Mouse (Mus musculus) embryonic fibroblast, embryonic 13.5 days (primary cell): Measurements from ENCODE around the gene Tcirg1. TPM values are rescaled to one million over a fixed set of nuclear protein-coding genes. Genes with fewer than 3 reads are reported as not detected.

Source experiments
- H3K27ac ChIP-seq: 2 replicates; pipeline ENCODE4 v1.5.1; 2012; ENCODE audit warnings: low read length, control low read depth, inconsistent platforms; ENCODE audit not compliant: insufficient read depth
- H3K4me1 ChIP-seq: 2 replicates; pipeline ENCODE4 v1.6.1; 2011; ENCODE audit warnings: low read length; ENCODE audit not compliant: control insufficient read depth, insufficient read depth
- H3K4me3 ChIP-seq: 2 replicates; pipeline ENCODE4 v1.5.1; 2011; ENCODE audit warnings: mild to moderate bottlenecking, control low read depth, low read length; ENCODE audit not compliant: insufficient read depth
- CTCF ChIP-seq: IDR thresholded peaks from 2 replicates; pipeline ENCODE4 v1.5.1; 2011; ENCODE audit warnings: mild to moderate bottlenecking, control low read depth, low read length, moderate library complexity, borderline replicate concordance; ENCODE audit not compliant: insufficient read depth
- POLR2A ChIP-seq: IDR thresholded peaks from 2 replicates; pipeline ENCODE4 v1.6.1; 2011; ENCODE audit warnings: low read depth, mild to moderate bottlenecking, control low read depth, low read length, moderate library complexity
- polyA plus RNA-seq: library from polyadenylated mRNA; stranded (reverse); fragments of >200 nt; gene quantifications from 2 replicates; pipeline ENCODE4 v1.2.4, GENCODE M21; 2011; ENCODE audit warnings: low read depth; ENCODE audit not compliant: missing spikeins, insufficient read length

Tcirg1 gene
- polyA plus RNA-seq, 1 experiment, result 56.8 TPM

GRCm38 (mm10) chr19:3902966-3903365 is 4.0 kb downstream of the Tcirg1 start:
- TF ChIP-seq CTCF (no peak), POLR2A (no peak)

DNA sequence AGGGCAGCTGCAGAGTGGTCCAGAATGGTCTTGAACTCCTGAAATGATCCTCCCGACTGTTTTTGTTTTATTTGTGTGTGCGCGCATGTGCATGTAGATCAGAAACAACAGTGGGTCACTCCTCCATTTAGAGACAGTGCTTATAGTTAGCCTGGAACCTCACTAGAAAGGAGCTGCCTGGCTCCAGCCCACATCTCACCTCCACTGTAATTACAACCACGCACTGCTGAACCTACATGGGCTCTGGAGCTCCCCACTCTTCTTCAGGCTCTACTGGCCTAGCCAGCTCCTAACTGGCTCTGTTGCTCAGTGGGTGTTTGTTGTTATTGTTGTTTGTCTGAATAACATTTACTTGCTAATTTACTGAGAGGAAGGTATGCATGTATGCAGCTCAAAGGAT is 7.3 kb downstream of the Tcirg1 start:
- TF ChIP-seq CTCF, result no peak
- no peak for TF ChIP-seq POLR2A
- no peak overlapping the region for H3K27ac ChIP-seq
- H3K4me1 ChIP-seq, result no peaks in the 10 kb centered on the region
- H3K4me3 ChIP-seq, result no peak overlapping the region

More at GRCm38 (mm10) chr19:3902966-3903365, 4.0 kb downstream of the Tcirg1 start:
- Histone ChIP-seq H3K4me1 (no peaks in the 10 kb centered on the region), H3K4me3 (no peak overlapping the region), H3K27ac (no peak overlapping the region)

- no peak overlapping the region for H3K4me3 ChIP-seq
- no peak overlapping the region for H3K27ac ChIP-seq
- no peaks in the 10 kb centered on the region for H3K4me1 ChIP-seq
- no peak for TF ChIP-seq POLR2A
Measured at GRCm38 (mm10) chr19:3898952-3899351, 8.0 kb downstream of the Tcirg1 start.

- Histone ChIP-seq H3K4me1 (no peaks in the 10 kb centered on the region), H3K27ac (no peak overlapping the region), H3K4me3 (no peak overlapping the region)
- TF ChIP-seq CTCF (no peak), POLR2A (no peak)
Measured at GRCm38 (mm10) chr19:3897557-3897956, 9.4 kb downstream of the Tcirg1 start.

DNA sequence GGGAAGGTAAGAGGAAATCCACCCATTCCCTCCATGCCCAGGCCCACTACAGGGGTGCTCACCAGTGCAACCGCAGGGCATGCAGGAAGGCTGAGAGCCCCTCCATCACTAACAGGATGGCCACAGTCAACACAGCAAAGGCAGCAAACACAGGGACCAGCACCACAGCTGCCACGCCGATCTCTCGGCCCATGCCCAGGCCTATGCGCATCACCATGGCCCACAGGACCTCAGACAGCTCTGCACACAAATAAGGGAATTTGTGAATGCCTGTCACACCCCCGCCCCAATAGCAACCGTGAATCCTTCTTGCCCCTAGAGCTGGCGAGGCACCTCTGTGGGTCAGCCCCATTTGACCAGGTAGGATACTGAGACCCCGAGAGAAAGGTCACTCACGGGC is 10.7 kb downstream of the Tcirg1 start:
- no peak overlapping the region for H3K4me3 ChIP-seq
- H3K27ac ChIP-seq, result no peak overlapping the region
- TF ChIP-seq CTCF (no peak), POLR2A (no peak)
- H3K4me1 ChIP-seq, result no peaks in the 10 kb centered on the region

- H3K4me3 ChIP-seq, result no peak overlapping the region
- H3K27ac ChIP-seq, result no peak overlapping the region
- no peak for TF ChIP-seq POLR2A
- no peak for TF ChIP-seq CTCF
- no peaks in the 10 kb centered on the region for H3K4me1 ChIP-seq
Measured at GRCm38 (mm10) chr19:3895171-3895631, 11.7 kb downstream of the Tcirg1 start.

GRCm38 (mm10) chr19:3894294-3894693 is 12.6 kb downstream of the Tcirg1 start:
- Histone ChIP-seq H3K4me1 (no peaks in the 10 kb centered on the region), H3K27ac (no peak overlapping the region), H3K4me3 (no peak overlapping the region)
- TF ChIP-seq POLR2A (no peak), CTCF (no peak)

- H3K27ac ChIP-seq, result no peak overlapping the region
- no peaks in the 10 kb centered on the region for H3K4me1 ChIP-seq
- TF ChIP-seq CTCF (no peak), POLR2A (no peak)
- no peak overlapping the region for H3K4me3 ChIP-seq
Measured at GRCm38 (mm10) chr19:3893545-3894116, 13.3 kb downstream of the Tcirg1 start.

DNA sequence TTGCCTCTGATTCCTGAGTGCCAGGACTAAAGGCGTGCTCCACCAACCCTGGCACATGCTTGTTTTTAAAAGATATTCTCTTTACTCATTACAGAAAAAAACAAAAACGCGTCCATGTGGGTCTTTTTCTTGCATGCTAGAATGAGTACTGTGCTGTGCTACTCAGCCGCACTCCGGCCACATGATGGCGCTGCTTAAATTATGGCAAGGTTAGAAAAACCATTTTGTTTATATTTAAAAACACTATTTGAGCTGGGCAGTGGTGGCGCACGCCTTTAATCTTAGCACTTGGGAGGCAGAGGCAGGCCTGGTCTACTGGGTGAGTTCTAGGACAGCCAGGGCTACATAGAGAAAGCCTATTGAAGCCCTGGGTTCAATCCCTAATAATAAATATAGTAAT is 16.8 kb downstream of the Tcirg1 start:
- H3K4me3 ChIP-seq, result no peak overlapping the region
- H3K27ac ChIP-seq, result no peak overlapping the region
- no peaks in the 10 kb centered on the region for H3K4me1 ChIP-seq
- TF ChIP-seq POLR2A, result no peak
- peak; percentile 31; the same call in 1 of the 2 replicates for TF ChIP-seq CTCF

DNA sequence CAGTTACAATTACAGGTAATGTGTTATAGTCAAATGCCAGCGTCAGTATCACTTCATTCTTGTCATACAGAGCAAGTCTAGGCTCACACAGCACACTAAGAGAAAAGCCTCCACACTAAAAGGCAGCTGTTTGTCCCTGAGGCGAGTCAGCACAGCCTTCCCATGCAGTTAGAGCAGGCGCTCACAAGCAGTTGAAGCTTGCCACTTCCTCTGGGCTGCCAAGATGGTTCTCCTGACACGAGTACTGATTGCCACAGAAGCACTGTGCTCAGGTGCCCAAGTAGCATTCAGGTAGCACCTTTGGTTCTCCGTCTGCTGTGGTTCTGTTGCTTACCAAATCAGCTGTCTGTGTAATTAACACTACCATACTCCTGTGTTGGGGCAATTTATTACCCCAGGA is 17.8 kb downstream of the Tcirg1 start:
- no peaks in the 10 kb centered on the region for H3K4me1 ChIP-seq
- no peak overlapping the region for H3K27ac ChIP-seq
- no peak overlapping the region for H3K4me3 ChIP-seq
- TF ChIP-seq CTCF (no peak), POLR2A (no peak)

DNA sequence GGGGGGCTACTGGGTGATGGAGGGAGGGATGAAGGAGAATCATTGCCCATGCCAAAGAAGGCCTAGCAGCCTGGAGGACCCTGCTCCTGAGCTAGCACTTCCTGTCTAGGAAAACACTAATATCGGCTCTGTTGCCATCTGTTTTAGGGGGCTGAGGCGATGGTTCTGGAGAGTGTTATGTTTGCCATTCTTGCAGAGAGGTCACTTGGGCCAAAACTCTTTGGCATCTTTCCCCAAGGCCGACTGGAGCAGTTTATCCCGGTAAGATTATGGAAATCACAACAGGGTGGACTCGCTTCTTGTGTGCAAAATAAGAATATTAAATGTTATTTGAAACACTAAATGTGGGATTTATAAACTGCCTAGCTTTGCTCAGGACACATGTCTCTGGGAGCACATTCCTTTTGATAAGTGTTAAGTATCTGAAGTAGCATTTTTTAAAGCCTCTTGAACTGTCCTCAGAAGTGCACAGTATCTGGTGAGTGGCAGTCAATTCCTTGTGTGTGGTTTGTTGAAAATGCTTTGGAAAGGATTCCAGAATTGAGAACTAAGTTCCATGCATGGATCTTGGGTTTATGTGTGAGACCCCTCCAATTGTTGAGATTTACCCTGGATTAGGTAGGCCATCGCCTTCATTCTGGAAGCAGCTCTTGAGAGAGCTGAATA is 22.5 kb downstream of the Tcirg1 start:
- H3K4me3 ChIP-seq, result no peak overlapping the region
- H3K27ac ChIP-seq, result no peak overlapping the region
- H3K4me1 ChIP-seq, result no peaks in the 10 kb centered on the region
- TF ChIP-seq POLR2A (no peak), CTCF (no peak)
